Mouse (Mus musculus) heart, postnatal 0 days (tissue): ENCODE measurements around the gene Shc2.

Source experiments
- CTCF ChIP-seq: IDR thresholded peaks from 2 replicates; pipeline ENCODE4 v1.5.1; 2016; ENCODE audit warnings: antibody characterized with exemption, control low read depth, low read depth
- EP300 ChIP-seq: IDR thresholded peaks from 2 replicates; pipeline ENCODE4 v1.6.1; 2016; ENCODE audit warnings: antibody characterized with exemption, low read depth

DNA sequence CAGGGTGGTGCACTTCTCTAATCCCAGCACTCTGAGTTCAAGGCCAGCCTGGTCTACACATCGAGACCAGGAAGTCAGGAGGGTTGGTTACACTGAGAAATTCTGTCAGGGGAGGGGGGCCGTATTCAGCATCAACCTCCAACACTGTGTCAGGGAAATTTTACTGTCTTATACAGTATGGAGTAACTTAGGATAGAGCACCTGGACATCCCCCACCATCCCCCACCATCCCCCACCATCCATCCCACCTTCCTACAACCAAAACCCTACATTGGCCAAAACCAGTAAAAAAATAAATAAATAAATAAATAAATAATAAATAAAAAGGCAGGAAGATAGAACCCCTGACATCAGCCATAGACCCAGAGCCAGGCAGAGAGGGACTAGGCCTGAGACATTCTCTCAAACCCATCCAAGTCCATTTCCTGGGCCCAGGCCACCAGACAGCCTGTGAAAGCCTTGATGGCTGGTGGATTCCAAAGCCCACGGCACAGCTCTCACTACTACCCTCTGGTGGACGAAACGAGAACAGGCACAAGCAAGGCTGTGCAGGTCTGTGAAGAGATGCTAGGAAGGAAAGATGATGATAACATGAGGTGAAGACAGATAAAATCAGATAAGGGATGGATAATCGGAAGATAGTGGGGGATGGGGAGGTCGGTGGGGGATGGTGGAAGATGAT lies 11.5 kb upstream of the Shc2 start:
- TF ChIP-seq CTCF (peak; percentile 93), EP300 (no peak)
